Mouse (Mus musculus) CD4-positive helper T cell, adult 2 months (primary cell): ENCODE measurements around the gene Rab3il1.

Source experiments
- DNase-seq: peaks from one replicate; pipeline ENCODE4 v3.0.0-alpha.2; 2012; ENCODE audit warnings: low read depth, missing footprints, low spot score

Gene Rab3il1

DNA sequence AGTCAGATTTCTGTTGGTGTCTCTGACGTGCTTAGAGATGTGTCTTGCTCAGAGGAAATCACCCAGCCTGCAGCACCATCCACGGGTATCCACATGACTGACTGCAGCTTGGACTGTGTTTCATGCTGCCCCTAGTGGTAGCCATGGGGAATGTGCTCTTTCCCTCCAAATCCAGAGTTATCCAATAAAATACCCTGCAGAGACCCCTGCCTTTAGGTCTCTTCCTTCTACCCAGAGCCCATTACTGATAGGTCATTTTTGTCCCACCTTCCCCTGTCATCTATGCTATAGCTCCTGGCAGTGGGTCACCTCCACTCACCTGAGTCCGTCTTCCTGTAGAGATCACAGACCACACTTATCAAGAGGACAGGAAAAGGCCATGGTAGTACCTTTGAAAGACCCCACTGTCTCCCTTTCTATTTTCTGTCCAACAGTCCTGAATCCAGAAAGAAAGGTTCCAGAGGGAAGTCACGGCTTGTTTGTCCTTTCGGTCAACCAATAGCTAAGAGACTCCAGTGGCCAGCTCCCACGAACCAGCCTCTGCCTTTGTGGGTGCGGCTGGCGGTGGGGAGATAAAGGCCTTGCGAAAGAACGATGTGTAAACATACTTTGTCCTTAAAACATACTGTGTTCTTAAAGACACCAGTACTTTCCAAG lies 58.6 kb downstream of the Rab3il1 start:
- DNase-seq, result no peak

DNA sequence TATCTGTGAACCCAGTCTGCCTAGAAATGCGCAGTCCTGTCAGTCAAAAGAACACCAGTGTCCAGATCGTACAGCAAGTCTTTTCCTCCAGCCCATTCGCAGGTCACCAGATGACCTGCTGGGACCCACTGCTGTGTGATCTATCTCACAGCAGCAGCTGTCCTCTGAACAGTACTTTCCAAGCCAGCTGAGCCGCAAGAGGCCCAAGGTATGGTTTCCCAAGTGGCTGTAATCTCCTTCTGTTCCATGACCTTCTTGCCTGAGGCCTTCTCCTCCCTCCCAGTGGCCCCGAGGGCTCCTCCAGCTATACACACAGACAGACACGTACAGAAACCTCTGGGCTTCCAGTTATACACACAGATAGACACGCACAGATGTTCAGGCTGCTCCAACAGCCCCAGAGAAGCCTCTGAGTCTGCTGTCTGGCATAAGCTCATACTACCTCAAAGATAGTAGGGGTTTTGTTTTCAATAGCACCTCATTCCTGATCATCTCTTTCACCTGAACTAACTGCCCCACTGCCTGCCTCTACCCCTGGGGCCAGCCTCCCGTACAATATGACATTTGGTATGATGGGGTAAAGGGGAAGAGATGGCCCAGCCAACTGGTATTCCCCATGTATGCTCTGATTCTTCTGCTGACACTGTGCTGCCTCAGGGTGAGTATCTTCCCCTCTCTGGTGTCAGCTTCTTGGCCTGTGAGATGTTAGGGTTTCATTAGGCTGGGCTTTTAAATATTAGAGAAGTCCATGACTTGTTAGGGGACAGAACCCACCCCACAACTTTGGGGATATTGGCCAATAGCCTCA lies 59.5 kb downstream of the Rab3il1 start:
- DNase-seq, result no peak

GRCm38 (mm10) chr19:10061624-10062023 lies 60.2 kb downstream of the Rab3il1 start:
- DNase-seq, result no peak

DNA sequence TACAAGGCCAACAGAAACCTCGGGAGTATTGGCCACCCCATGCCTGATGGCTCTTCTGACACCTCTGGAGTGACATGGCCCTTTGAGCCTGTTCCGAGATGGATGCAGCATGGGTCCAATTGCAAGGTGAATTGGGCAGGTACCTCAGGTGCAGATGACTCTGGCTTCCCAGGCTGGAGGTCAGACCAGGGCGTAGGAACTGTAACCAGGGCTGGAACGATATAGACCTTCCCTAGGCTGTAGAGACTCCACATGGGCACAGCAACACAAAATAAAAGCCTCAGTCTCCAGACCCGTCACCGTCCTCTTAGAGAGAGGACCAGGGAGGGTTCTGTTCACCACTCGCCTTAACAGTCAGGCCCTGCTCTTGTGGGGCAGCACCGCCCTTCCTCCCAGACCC lies 60.8 kb downstream of the Rab3il1 start:
- no peak for DNase-seq

- DNase-seq, result no peak
Observed at GRCm38 (mm10) chr19:10062862-10063261, 61.4 kb downstream of the Rab3il1 start.

- no peak for DNase-seq
Observed at GRCm38 (mm10) chr19:10064173-10065012, 62.9 kb downstream of the Rab3il1 start.

- DNase-seq, result no peak
Observed at GRCm38 (mm10) chr19:10065465-10066188, 64.2 kb downstream of the Rab3il1 start.

DNA sequence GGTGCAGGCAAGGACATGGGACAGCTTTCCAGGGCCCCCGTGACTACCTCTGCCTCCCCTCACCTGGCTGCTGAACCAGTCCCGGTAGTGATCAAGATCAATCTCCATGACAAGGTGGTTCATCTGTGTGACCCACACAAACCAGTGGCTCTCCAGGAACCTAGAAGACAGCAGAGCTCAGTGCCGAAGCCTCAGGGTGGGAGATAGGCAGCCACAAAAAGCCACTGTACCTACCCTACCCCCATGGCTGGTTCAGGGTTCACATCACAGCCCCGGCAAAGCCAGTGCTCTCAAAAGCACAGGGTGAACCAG lies 64.7 kb downstream of the Rab3il1 start:
- no peak for DNase-seq

GRCm38 (mm10) chr19:10066502-10066901 lies 65.0 kb downstream of the Rab3il1 start:
- DNase-seq, result no peak

DNA sequence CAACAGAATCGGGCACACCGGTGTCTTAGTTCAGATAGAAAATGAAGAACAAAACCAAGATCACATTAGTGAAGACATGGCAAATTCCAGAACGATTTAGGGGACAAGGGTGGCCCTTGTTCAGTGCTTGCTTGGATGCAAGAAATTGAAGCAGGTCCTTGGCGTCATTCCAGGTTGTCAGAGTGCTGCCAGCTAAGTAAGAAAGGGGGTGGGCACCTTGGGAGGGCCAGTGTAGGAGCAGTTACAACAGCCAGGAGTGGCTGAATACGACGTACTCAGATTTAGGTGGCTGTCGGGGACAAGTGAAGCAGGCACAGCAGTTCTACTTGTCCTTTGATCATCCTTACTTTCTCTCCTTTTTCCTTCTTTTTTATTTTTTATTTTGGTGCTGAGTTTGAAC lies 66.2 kb downstream of the Rab3il1 start:
- DNase-seq, result no peak

GRCm38 (mm10) chr19:10070186-10070980 lies 68.9 kb downstream of the Rab3il1 start:
- no peak for DNase-seq

DNA sequence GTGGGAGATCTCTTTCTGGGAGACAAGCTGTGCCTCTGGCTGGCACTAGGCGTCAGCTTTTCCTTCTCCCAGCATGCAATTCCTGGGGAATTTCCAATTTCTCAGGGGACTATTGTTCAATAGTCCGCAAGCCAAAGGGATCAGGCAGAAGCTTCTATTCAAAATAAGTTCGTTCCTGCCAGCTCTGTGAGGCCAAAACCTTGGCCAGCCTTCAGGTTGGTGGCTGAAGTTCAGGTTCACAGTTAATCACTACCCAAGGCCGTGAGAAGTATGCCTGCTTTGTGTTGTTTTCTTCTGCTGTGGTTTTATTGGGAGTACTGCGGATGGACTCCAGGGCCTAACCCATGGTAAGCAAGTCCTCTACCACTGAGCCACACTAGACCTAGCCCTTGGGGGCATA lies 69.7 kb downstream of the Rab3il1 start:
- no peak for DNase-seq

GRCm38 (mm10) chr19:10071892-10072291 lies 70.4 kb downstream of the Rab3il1 start:
- no peak for DNase-seq

- no peak for DNase-seq
Observed at GRCm38 (mm10) chr19:10073145-10073544, 71.7 kb downstream of the Rab3il1 start.

DNA sequence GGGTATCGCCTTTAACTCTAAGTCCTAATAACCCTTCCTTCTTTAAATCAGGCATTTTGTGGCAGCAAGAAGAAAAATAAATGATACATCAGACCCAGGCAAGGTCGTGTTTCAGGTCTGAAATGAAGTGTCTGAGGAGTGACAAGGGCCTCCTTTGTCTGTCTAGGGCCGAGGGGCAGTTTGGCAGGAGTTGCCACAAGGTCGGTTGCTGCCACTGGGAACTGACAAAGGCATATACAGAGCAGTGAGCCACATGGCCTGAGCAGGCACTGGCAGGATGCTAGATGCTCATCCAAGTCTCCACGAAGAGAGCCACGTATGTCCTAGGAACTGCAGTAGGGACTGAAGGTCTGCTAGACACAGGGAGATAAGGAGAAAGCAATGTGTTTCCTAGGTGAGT lies 76.9 kb downstream of the Rab3il1 start:
- DNase-seq, result no peak

GRCm38 (mm10) chr19:10080384-10080783 lies 78.9 kb downstream of the Rab3il1 start:
- DNase-seq, result no peak

GRCm38 (mm10) chr19:10082105-10082504 lies 80.6 kb downstream of the Rab3il1 start:
- no peak for DNase-seq

- no peak for DNase-seq
Observed at GRCm38 (mm10) chr19:10085454-10085853, 84.0 kb downstream of the Rab3il1 start.

DNA sequence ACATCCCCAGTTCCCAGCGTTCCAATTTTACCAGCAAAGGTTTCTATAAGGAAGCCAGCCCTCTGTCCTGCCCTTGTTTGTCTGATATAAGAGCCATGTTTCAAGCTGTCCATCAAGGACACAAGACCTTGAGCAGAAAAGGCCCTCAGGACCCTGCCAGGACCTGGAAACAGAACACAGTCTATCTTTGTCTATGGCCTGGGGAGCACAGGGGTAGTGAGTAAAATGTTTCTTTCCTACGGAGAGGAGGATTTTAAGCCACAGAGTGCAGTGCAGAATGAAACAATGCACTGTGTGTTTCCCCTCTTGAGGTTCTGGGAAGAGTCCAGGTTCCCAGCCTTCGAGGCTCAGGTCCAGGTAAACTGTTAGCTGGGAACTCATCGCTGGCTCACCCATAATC lies 85.5 kb downstream of the Rab3il1 start:
- DNase-seq, result no peak
